Mouse (Mus musculus) limb, embryonic 12.5 days (tissue): ENCODE measurements around the gene 6330409D20Rik. TPM values are rescaled to one million over a fixed set of nuclear protein-coding genes. Genes with fewer than 3 reads are reported as not detected.

Source experiments
- ATAC-seq: fragments of 200-750 bp; cut with Nextera tagmentation; 2 replicates; pipeline ENCODE4 v1.8.0; 2017; ENCODE audit warnings: low read depth, moderate TSS enrichment; ENCODE audit not compliant: insufficient number of reproducible peaks, insufficient read depth, low FRiP score, low TSS enrichment
- H3K27ac ChIP-seq: fragments of 300-500 bp; sonication (generic); 2 replicates; pipeline ENCODE4 v1.5.1; 2016; ENCODE audit warnings: mild to moderate bottlenecking, moderate library complexity
- H3K27me3 ChIP-seq: fragments of 300-500 bp; sonication (generic); 2 replicates; pipeline ENCODE4 v1.6.1; 2016; ENCODE audit warnings: mild to moderate bottlenecking, moderate library complexity
- H3K36me3 ChIP-seq: fragments of 300-500 bp; sonication (generic); 2 replicates; pipeline ENCODE4 v1.6.1; 2016; ENCODE audit warnings: mild to moderate bottlenecking, moderate library complexity
- H3K4me1 ChIP-seq: fragments of 300-500 bp; sonication (generic); replicated peaks from 2 replicates; pipeline ENCODE4 v1.6.1; 2016
- H3K4me2 ChIP-seq: fragments of 300-500 bp; sonication (generic); 2 replicates; pipeline ENCODE4 v1.6.1; 2016; ENCODE audit warnings: mild to moderate bottlenecking, moderate library complexity
- H3K4me3 ChIP-seq: fragments of 300-500 bp; sonication (generic); replicated peaks from 2 replicates; pipeline ENCODE4 v1.5.1; 2016; ENCODE audit warnings: mild to moderate bottlenecking
- H3K9ac ChIP-seq: fragments of 300-500 bp; sonication (generic); replicated peaks from 2 replicates; pipeline ENCODE4 v1.6.1; 2016; ENCODE audit warnings: mild to moderate bottlenecking, moderate library complexity
- H3K9me3 ChIP-seq: fragments of 300-500 bp; sonication (generic); 2 replicates; pipeline ENCODE4 v1.6.1; 2016; ENCODE audit warnings: mild to moderate bottlenecking, moderate library complexity
- WGBS: fragments of 180-500 bp; shearing (Covaris S2); methylation state at CpG from one replicate; pipeline ENCODE4 v1.1.7; 2016; 5-methylcytosine and 5-hydroxymethylcytosine counted together
- polyA plus RNA-seq: library from polyadenylated mRNA; unstranded; fragments of >200 nt; fragmentation: Nextera tagmentation; extraction: Ambion mirVana; gene quantifications from 2 replicates; pipeline ENCODE4 v1.2.1, GENCODE M21; 2016

Gene 6330409D20Rik
- polyA plus RNA-seq, 1 experiment from 2014 or later: not detected

DNA sequence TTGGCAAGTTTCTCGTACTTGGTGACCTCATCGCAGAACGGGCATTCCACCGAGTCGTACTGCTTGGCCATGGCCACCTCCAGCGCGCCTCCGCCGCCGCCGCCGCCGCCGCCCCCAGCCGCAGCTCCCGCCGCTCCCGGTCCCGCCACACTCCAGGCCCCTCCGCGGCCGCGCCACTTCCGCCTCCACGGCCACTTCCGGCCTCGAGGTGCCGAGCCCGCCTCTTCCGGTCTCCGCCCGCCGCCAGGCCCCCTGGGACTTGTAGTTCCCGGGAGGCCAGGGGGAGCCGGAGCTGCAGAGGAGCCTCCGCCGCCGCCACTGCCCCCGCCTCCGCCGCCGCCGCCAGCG is 28.3 kb downstream of the 6330409D20Rik start:
- WGBS: 1% methylated on average over 29 of the region's 44 CpGs
- peak overlapping the region; percentile 87 for H3K4me2 ChIP-seq
- peaks cover 18% of the 10 kb centered on the region for H3K4me1 ChIP-seq
- H3K9ac ChIP-seq: peak overlapping the region; percentile 90
- H3K36me3 ChIP-seq: peaks cover 40% of the 10 kb centered on the region
- no peaks in the 10 kb centered on the region for H3K27me3 ChIP-seq
- H3K9me3 ChIP-seq: no peaks in the 10 kb centered on the region
- peak; percentile 82 for ATAC-seq
- peak overlapping the region; percentile 89 for H3K4me3 ChIP-seq
- peak overlapping the region; percentile 98 for H3K27ac ChIP-seq

- H3K9ac ChIP-seq: peak overlapping the region; percentile 90
- H3K36me3 ChIP-seq: peaks cover 44% of the 10 kb centered on the region
- H3K4me3 ChIP-seq: peak overlapping the region; percentile 89
- ATAC-seq: peak; percentile 29; the same call in 1 of the 2 replicates
- H3K27ac ChIP-seq: peak overlapping the region; percentile 98
- peak overlapping the region; percentile 87 for H3K4me2 ChIP-seq
- H3K27me3 ChIP-seq: no peaks in the 10 kb centered on the region
- WGBS: under 1% methylated on average over 41 of the region's 41 CpGs
- H3K9me3 ChIP-seq: no peaks in the 10 kb centered on the region
- H3K4me1 ChIP-seq: peaks cover 18% of the 10 kb centered on the region
Measured at GRCm38 (mm10) chr2:32712108-32712551, 28.7 kb downstream of the 6330409D20Rik start.

DNA sequence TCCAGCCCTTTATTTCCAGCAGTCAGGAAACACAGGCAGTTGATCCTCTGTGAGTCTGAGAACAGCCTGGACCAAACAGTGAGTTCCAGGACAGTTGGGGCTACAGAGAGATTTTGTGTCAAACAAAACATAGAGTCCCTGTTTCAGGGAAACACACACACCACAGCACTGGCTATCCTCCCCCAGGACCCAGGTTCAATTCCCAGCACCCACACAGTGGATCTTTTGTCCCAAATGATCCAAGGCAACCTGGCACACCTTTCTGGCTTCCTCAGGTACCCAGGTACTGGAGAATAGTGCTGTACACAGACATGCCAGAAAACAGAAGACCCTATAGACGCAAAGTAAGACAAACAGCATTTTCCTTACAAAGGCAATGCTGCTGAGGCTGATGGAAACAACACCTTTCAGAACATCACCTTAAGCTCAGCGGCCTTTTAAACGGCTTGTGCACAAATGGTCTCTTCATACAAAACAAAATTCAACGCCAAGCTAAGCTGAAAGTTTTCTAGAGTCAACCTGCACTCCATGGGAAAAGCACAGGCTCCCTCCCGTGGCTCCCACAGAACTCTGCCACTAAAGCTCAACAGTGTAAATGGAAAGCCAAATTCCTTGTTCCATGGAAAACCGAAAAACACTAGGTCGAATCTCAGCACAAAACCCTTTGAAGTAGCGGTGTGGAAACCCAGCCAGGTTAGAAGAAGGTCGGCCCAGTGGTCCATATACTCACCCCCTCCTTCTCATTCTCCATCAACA is 29.3 kb downstream of the 6330409D20Rik start:
- WGBS: 23% methylated on average over 9 of the region's 9 CpGs
- H3K4me2 ChIP-seq: peak overlapping the region; percentile 87

DNA sequence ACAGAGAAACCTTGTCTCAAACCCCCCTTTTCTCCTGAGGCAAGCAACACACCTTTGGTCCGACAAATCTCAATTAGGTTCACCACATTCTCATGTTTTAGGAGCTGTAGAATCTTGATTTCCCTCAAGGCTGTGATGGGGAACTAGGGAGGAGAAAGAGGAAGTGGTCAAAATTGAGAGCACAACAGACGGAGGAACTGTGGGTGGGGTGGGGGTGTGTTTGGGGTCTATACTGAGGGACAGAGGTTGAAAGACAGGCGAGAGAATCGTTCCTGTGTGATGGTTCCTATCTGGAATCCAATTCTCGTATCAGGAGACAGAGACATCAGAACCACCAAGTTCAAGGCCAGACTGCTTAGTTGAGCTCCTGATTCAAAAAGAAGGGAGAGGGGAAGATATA is 30.4 kb downstream of the 6330409D20Rik start:
- Histone ChIP-seq H3K27ac (no peak overlapping the region), H3K4me1 (peaks cover 18% of the 10 kb centered on the region), H3K36me3 (peaks cover 61% of the 10 kb centered on the region), H3K4me3 (no peak overlapping the region), H3K27me3 (no peaks in the 10 kb centered on the region), H3K4me2 (no peak overlapping the region), H3K9me3 (no peaks in the 10 kb centered on the region), H3K9ac (no peak overlapping the region)
- ATAC-seq: no peak
- 90% methylated on average over 5 of the region's 5 CpGs for WGBS

More for the DNA sequence above, 29.3 kb downstream of the 6330409D20Rik start:
- peaks cover 51% of the 10 kb centered on the region for H3K36me3 ChIP-seq
- H3K4me1 ChIP-seq: peaks cover 18% of the 10 kb centered on the region
- H3K27ac ChIP-seq: peak overlapping the region; percentile 98
- H3K9ac ChIP-seq: peak overlapping the region; percentile 90
- no peaks in the 10 kb centered on the region for H3K9me3 ChIP-seq
- peak overlapping the region; percentile 89 for H3K4me3 ChIP-seq
- H3K27me3 ChIP-seq: no peaks in the 10 kb centered on the region
- no peak for ATAC-seq

DNA sequence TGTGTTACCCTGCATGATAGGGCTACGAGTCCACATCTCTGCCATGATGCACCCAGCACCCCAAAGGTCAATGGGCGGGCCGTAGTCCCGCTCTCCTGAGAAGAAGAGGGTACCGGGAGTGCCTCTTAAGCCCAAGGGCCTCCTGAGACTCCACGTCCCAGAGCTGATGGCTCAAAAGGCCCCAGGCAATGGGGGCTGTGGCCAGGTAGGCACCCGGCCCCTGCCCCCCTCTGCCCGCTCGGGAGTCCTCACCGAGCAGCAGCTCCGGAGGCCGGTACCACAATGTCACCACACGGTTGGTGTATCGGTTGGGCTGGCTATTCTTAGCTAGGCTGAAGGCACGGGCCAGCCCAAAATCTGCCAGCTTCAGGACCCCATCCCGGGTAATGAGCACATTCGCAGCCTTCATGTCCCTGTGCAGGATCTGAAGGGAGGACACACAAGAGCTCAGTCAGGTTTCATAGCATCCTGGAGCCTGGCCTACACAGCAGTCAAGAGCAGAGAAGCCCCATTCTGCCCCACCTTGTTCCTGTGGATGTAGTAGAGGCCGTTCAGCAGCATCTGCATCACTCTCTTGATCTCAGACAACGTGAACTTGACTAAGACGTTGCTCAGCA is 31.2 kb downstream of the 6330409D20Rik start:
- ATAC-seq: no peak
- H3K36me3 ChIP-seq: peaks cover 69% of the 10 kb centered on the region
- H3K4me3 ChIP-seq: no peak overlapping the region

GRCm38 (mm10) chr2:32708643-32709042 is 32.2 kb downstream of the 6330409D20Rik start:
- Histone ChIP-seq H3K27me3 (no peaks in the 10 kb centered on the region), H3K36me3 (peaks cover 79% of the 10 kb centered on the region), H3K27ac (no peak overlapping the region), H3K9ac (no peak overlapping the region), H3K4me3 (no peak overlapping the region), H3K4me2 (no peak overlapping the region), H3K4me1 (peaks cover 12% of the 10 kb centered on the region), H3K9me3 (no peaks in the 10 kb centered on the region)
- no peak for ATAC-seq
- WGBS: 56% methylated on average over 3 of the region's 3 CpGs

More for the DNA sequence above, 31.2 kb downstream of the 6330409D20Rik start:
- Histone ChIP-seq H3K9me3 (no peaks in the 10 kb centered on the region), H3K4me1 (peaks cover 18% of the 10 kb centered on the region), H3K27ac (no peak overlapping the region), H3K9ac (no peak overlapping the region), H3K27me3 (no peaks in the 10 kb centered on the region), H3K4me2 (no peak overlapping the region)
- 95% methylated on average over 20 of the region's 20 CpGs for WGBS

DNA sequence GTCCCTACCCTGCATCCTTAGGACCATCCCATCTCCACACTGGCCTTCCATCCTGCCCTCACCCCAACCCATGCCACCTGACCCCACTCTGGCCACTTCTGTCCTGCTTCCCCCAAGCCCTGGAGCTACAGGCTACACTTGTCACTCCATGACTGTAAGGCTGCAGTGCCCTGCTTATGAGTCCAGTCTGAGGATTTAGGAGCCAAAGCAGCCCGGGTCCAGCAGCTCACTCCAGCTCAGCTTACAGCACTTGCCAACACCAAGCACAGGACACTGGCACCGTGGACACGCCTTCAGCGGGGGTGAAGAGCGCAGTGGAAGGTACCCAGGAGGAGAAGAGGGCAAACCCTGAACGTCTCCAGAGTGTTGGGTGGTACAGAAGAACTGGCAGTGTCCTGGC is 33.8 kb downstream of the 6330409D20Rik start:
- Histone ChIP-seq H3K36me3 (peaks cover 96% of the 10 kb centered on the region), H3K4me2 (no peak overlapping the region), H3K27ac (no peak overlapping the region), H3K9me3 (no peaks in the 10 kb centered on the region), H3K9ac (no peak overlapping the region), H3K27me3 (no peaks in the 10 kb centered on the region), H3K4me3 (no peak overlapping the region), H3K4me1 (peaks cover 11% of the 10 kb centered on the region)
- WGBS: 94% methylated on average over 6 of the region's 6 CpGs
- no peak for ATAC-seq

DNA sequence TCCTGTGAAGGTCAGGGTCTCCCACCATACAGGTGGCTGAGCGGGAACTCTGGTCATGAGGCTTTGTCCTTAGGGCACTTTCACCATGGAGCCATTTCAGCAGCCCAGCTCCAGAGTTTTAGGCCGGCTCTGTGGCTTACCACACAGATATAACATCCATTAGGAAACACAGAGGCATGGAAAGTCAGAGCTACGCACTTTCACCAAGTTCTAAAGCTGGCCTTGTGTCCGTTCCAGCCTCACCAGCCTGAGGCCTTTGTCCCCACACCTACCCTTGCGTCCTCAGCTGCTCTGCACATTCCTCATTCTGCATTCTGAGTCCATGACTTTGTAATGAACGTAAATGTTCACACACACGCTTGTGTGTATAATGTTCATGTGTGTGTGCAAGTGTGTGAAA is 35.8 kb downstream of the 6330409D20Rik start:
- H3K4me1 ChIP-seq: 0 out of 2 replicates have a peak, but pooled peaks cover 2% of the 10 kb centered on the region
- no peak overlapping the region for H3K4me3 ChIP-seq
- no peaks in the 10 kb centered on the region for H3K27me3 ChIP-seq
- H3K4me2 ChIP-seq: no peak overlapping the region
- WGBS: 93% methylated on average over 7 of the region's 7 CpGs
- no peak for ATAC-seq
- H3K36me3 ChIP-seq: peaks cover 81% of the 10 kb centered on the region
- no peak overlapping the region for H3K27ac ChIP-seq
- no peaks in the 10 kb centered on the region for H3K9me3 ChIP-seq
- H3K9ac ChIP-seq: no peak overlapping the region

DNA sequence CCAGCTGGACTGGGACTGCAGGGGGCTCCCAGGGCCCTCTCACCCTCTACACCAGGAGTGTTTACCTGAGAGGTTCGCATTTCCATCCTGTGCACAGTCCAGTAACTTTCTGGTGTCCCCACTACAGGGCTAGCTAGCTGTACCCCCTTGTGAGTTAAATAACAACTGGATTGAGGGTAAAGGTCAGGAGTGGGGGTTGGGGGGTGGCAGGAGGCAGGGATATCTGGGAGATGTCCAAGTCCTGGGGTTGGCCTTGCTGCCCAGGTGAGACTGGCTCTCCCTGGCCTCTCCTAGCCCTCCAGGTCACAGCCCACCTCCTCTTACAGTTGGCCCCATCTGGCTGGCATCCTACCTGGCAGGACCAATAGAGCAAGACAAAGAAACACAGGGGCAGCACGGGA is 36.8 kb downstream of the 6330409D20Rik start, which contains the start of gene Fpgs:
Gene Fpgs, minus strand, starts transcription at position 125 of the 401 bp plus-strand sequence.
- ATAC-seq: no peak
- Histone ChIP-seq H3K4me3 (no peak within 1 kb of the TSS), H3K9me3 (no peaks in the 10 kb centered on the region), H3K4me2 (no peak within 1 kb of the TSS), H3K36me3 (peaks cover 71% of the 10 kb centered on the region), H3K9ac (no peak within 1 kb of the TSS), H3K27ac (no peak within 1 kb of the TSS), H3K27me3 (no peaks in the 10 kb centered on the region), H3K4me1 (0 out of 2 replicates have a peak, but pooled peaks cover 2% of the 10 kb centered on the region)
- 88% methylated on average over 2 of the region's 2 CpGs for WGBS

- H3K4me1 ChIP-seq: no peaks in the 10 kb centered on the region
- no peaks in the 10 kb centered on the region for H3K27me3 ChIP-seq
- WGBS: 96% methylated on average over 8 of the region's 8 CpGs
- ATAC-seq: no peak
- H3K9ac ChIP-seq: no peak overlapping the region
- H3K9me3 ChIP-seq: no peaks in the 10 kb centered on the region
- no peak overlapping the region for H3K4me2 ChIP-seq
- H3K27ac ChIP-seq: no peak overlapping the region
- H3K36me3 ChIP-seq: peaks cover 61% of the 10 kb centered on the region
- no peak overlapping the region for H3K4me3 ChIP-seq
Measured at GRCm38 (mm10) chr2:32703046-32703445, 37.8 kb downstream of the 6330409D20Rik start.

DNA sequence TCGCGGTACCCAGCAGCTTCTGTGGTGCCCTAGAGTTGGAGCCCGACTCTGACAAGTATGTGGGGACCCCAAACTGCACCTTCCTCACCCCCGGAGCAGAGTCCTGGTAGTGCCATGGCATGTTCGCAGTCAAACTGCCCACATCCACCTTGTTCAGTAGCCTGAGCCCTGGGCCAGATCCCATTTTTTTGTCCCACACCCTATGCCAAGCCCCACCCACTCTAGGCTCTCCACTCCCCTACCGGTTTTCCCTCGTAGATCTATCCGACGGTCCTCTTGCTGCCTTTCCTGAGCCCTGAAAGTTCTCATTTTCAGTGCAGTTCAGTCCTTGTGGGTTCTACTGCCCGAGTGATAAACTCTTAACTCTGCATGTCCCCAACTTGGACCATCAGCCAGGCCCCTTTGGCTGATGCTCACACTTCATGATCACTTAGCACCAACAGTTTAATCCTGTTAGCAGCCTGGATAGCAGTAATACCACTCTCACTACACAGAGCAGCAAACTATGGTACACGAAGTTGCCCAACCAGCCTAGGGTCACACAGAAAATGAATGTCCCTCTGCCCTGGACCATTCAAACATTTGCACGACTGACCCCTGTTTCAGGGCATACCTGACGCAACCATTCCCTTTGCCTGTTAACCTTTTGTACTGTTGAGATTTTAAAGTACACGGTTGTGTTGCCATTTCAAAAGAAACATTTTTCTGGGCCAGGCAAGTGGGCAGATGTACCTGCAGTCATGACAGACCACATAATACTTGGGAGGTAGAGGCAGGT is 39.7 kb downstream of the 6330409D20Rik start:
- no peaks in the 10 kb centered on the region for H3K9me3 ChIP-seq
- peaks cover 42% of the 10 kb centered on the region for H3K36me3 ChIP-seq
- ATAC-seq: no peak
- H3K9ac ChIP-seq: no peak overlapping the region
- WGBS: 85% methylated on average over 14 of the region's 14 CpGs
- no peak overlapping the region for H3K4me2 ChIP-seq
- H3K4me1 ChIP-seq: no peaks in the 10 kb centered on the region
- H3K27me3 ChIP-seq: no peaks in the 10 kb centered on the region
- no peak overlapping the region for H3K27ac ChIP-seq
- H3K4me3 ChIP-seq: no peak overlapping the region
